Mouse (Mus musculus): Measurements from ENCODE around the gene Dnah11. TPM values are rescaled to one million over a fixed set of nuclear protein-coding genes. Genes with fewer than 3 reads are reported as not detected.

Dnah11 gene
- total RNA-seq, 2 experiments from 2014 or later = 0.02 TPM; not detected in 1

GRCm38 (mm10) chr12:117887422-117887821 is 311.4 kb downstream of the Dnah11 start:
- DNase-seq = no peak
- intact Hi-C loops (cut with DNase I; ENCODE audit: low total_unique reads) = no loop called here

- intact Hi-C loops (cut with DNase I; ENCODE audit: low total_unique reads) = no loop called here
- no peak for DNase-seq
Observed at GRCm38 (mm10) chr12:117884627-117885026, 314.2 kb downstream of the Dnah11 start.

DNA sequence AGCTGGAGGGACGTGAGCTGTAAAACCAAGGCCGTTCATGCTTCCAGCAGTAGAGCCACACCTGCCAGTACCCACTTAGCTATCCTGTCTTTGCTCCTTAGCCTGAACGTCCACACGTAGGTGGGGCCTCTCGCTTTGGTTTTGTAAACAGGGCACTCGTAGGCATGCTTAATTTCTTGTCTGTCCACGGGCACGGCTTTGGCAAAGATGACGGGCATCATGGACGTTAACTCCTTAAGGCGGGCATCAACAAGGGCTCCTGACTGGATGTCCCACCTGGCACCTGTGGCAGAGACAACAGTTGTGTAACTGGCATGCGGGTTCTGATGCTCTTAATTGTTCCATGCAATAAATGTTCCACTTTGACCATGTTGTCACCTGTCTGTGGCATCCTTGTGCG is 320.5 kb downstream of the Dnah11 start:
- DNase-seq = no peak
- intact Hi-C loops (cut with DNase I; ENCODE audit: low total_unique reads) = no loop called here

GRCm38 (mm10) chr12:117872265-117872664 is 326.6 kb downstream of the Dnah11 start:
- intact Hi-C loops (cut with DNase I; ENCODE audit: low total_unique reads) = no loop called here
- DNase-seq = no peak

- intact Hi-C loops (cut with DNase I; ENCODE audit: low total_unique reads) = no loop called here
- no peak for DNase-seq
Observed at GRCm38 (mm10) chr12:117867708-117868564, 330.9 kb downstream of the Dnah11 start.

GRCm38 (mm10) chr12:117862655-117863054 is 336.2 kb downstream of the Dnah11 start:
- no peak for DNase-seq
- intact Hi-C loops (cut with DNase I; ENCODE audit: low total_unique reads) = no loop called here

DNA sequence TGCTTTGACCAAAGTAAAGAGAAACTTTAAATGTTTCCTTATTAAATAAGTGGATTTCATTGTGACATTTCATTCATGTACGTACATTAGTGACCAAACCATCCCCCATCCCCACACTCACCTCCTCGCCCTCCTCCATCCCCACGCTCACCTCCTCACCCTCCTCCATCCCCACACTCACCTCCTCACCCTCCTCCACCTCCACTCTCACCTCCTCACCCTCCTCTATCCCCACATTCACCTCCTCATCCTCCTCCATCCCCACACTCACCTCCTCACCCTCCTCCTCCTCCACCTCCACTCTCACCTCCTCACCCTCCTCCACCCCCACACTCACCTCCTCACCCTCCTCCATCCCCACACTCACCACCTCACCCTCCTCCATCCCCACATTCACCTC is 337.6 kb downstream of the Dnah11 start:
- DNase-seq = no peak
- intact Hi-C loops (cut with DNase I; ENCODE audit: low total_unique reads) = no loop called here

DNA sequence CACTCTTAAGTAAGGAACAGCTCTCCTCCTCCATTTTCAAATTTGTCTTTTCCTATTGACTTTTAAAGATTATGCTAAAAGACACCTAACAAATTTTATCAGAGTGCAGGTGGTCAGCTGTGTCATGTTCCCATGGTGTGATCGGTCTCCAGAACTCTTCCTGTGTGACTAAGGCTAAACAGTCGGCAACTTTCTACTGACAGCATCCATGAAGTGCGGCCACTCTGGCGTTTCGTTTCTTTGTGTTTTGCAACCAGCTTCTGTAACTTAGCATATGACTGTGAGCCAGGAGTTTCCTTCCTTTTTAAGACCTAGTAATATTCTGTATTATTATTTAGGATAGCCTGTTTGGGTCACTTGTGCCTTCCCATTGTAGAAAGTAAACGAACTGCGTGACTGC is 338.0 kb downstream of the Dnah11 start:
- intact Hi-C loops (cut with DNase I; ENCODE audit: low total_unique reads) = no loop called here

DNA sequence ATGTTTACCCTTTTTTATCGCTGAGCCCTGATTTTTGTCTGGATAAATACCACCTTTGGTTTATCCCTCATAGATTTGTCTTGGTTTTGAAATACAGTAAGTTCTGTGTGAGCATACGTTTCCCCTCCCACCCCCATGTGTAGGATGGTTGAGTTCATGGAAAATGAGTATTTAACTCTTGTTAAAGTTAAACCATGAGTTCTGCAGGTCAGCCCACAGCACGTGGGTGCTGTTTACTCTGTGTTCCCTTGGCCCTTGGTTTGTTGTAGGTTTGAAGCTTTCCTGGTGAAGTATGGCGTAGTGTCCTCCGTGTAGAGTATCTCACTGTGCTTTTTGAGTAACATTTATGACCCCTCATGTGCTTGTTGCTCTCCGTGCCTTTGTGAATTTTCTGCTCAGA is 341.0 kb downstream of the Dnah11 start:
- intact Hi-C loops (cut with DNase I; ENCODE audit: low total_unique reads) = no loop called here

More for the DNA sequence above, 338.0 kb downstream of the Dnah11 start:
- DNase-seq = no peak

DNA sequence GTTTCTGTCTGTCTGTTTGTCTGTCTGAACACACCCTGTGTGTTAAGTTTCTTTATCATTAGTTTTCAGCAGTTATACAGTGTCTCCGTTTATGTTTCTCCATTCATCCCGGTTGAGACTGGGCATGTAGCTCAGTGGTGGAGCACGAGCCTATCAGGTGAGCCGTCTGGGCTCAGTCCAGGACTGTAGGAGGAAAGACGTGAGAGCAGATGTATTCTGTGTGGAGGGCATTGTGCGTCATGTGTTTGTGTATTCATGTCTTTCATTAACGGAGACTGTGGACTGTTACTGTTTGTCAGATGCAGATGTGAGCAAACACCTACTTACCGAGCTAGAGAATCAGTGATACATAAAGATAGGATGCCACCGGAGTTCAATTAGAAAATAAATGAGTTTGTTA is 341.8 kb downstream of the Dnah11 start:
- intact Hi-C loops (cut with DNase I; ENCODE audit: low total_unique reads) = no loop called here
- no peak for DNase-seq

More for the DNA sequence above, 341.0 kb downstream of the Dnah11 start:
- DNase-seq = no peak

- intact Hi-C loops (cut with DNase I; ENCODE audit: low total_unique reads) = loop anchor here (5.0 kb wide), 1 partner anchor 36 kb away; no protein-coding TSS in a partner anchor
- DNase-seq = peak; percentile 35
Observed at GRCm38 (mm10) chr12:117853316-117853715, 345.5 kb downstream of the Dnah11 start.

DNA sequence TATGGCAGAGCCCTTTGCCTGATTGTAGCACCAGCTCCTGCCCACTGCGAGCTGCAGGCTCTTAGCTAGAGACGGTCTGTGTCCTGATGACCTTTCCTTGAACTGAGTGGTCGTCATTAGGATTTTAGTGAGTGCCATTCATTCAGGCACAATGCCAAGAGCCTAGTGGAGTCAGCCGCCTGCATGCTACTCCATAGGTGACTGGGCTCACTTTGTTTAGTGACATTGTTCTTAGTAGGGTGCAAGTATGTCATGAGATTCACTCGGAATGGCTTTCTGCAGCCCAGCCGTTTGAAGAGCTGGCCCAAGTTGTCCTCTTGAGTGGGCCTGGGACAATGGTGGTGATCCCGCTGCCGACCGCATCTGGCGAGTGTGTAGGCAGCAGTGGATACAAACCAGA is 348.4 kb downstream of the Dnah11 start:
- no peak for DNase-seq
- intact Hi-C loops (cut with DNase I; ENCODE audit: low total_unique reads) = loop anchor here (5.0 kb wide), 1 partner anchor 33 kb away; no protein-coding TSS in a partner anchor

- intact Hi-C loops (cut with DNase I; ENCODE audit: low total_unique reads) = no loop called here
- no peak for DNase-seq
Observed at GRCm38 (mm10) chr12:117848621-117849020, 350.2 kb downstream of the Dnah11 start.

DNA sequence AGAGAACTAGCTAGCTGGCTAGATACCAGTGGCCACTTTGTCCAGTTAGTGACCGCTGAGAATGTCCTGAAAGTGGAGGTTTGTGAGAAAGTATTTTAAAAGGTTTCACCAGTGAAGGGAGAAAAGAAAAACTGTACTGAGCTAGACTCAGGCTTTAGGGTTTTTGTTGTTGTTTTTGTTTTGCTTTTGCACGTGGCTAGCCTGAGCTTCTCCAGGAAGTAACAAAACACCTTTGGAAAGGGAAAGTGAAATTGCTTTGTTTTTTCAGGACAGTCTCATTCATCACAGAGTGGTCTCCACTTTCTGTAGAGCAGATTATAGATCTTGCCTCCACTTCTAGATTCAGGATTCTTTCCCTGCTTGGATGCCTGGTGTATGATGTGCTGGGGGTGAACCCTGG is 353.9 kb downstream of the Dnah11 start:
- DNase-seq = no peak
- intact Hi-C loops (cut with DNase I; ENCODE audit: low total_unique reads) = no loop called here

DNA sequence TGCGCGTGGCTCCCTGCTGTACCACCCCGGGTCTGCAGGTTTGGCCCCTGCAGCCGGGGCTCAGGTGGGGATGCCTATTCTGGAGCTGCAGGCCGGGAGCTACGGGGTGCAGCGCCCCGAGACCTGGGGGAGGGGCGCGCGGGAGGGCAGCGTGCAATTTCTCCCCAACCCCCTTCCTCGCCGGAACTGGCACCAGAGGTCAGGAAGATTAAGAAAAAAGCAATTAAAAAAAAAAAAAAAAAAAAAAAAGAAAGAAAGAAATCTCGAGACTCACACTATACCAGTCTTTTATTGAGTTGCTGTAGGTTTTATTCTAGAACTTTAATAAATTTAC is 354.8 kb downstream of the Dnah11 start:
- intact Hi-C loops (cut with DNase I; ENCODE audit: low total_unique reads) = no loop called here
- no peak for DNase-seq

- intact Hi-C loops (cut with DNase I; ENCODE audit: low total_unique reads) = no loop called here
- DNase-seq = peak; percentile 41
Observed at GRCm38 (mm10) chr12:117843302-117844074, 355.4 kb downstream of the Dnah11 start.

- DNase-seq = no peak
- intact Hi-C loops (cut with DNase I; ENCODE audit: low total_unique reads) = no loop called here
Observed at GRCm38 (mm10) chr12:117842676-117843075, 356.2 kb downstream of the Dnah11 start.

- intact Hi-C loops (cut with DNase I; ENCODE audit: low total_unique reads) = no loop called here
- DNase-seq = no peak
Observed at GRCm38 (mm10) chr12:117840705-117841104, 358.1 kb downstream of the Dnah11 start.

DNA sequence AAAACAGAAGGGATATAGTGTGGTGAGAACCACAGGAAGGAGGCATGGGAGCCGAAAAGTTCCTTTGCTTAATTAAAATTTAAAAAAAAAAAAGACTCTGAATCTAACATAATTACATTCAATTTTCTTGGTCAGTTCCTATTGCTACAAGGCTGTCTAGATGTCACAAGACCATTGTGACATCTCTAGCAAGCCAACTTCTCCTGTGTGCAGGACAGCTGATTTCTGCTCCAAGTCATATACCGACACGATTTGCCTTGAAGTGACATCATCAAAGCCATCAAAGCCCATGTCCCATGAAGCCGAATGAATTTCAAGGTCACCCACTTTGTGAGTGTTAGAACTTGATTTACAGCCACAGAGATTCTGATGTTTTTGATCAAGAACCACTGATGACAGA is 361.5 kb downstream of the Dnah11 start:
- intact Hi-C loops (cut with DNase I; ENCODE audit: low total_unique reads) = no loop called here
- no peak for DNase-seq

GRCm38 (mm10) chr12:117835371-117835770 is 363.5 kb downstream of the Dnah11 start:
- intact Hi-C loops (cut with DNase I; ENCODE audit: low total_unique reads) = no loop called here
- no peak for DNase-seq

DNA sequence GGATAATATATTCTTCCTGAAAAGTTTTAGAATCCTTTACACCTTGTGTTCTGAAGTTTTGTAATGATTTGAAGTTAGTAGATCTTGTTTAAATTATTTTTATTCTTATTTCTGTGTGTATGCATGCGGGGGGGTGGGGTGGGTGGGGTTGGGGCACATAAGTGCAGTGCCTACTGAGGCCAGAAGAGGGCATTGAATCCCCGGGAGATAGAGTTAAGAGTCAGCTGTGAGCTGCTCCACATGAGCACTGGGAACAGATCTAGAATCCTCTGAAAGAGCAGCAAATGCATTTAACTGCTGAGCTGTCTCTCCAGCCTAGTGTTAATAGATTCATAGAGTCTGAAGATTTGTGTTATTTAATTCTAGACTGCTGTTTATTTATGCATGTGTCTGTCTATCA is 364.2 kb downstream of the Dnah11 start:
- no peak for DNase-seq
- intact Hi-C loops (cut with DNase I; ENCODE audit: low total_unique reads) = no loop called here

All from gastrocnemius, postnatal 14 days (tissue).